Mouse (Mus musculus) G1E (cell line): ENCODE measurements around the gene Eif3b.

Experiments used
- CTCF ChIP-seq: IDR thresholded peaks from 2 replicates; pipeline ENCODE4 v1.5.1; 2012; ENCODE audit warnings: low read depth, low read length, inconsistent platforms, mixed read lengths
- GATA1 ChIP-seq: IDR thresholded peaks from 2 replicates; pipeline ENCODE4 v1.6.1; 2012; ENCODE audit warnings: borderline replicate concordance, low read length, inconsistent platforms, mixed read lengths
- POLR2AphosphoS5 ChIP-seq: IDR thresholded peaks from 2 replicates; pipeline ENCODE4 v1.6.1; 2012; ENCODE audit warnings: low read depth, low read length, inconsistent platforms; ENCODE audit not compliant: insufficient replicate concordance
- TAL1 ChIP-seq: conservative IDR thresholded peaks from 2 replicates; pipeline ENCODE4 v1.6.1; 2012; ENCODE audit warnings: low read depth, low read length, inconsistent platforms, mixed read lengths

- no peak for TF ChIP-seq CTCF
- TF ChIP-seq POLR2AphosphoS5, result no peak
- no peak for TF ChIP-seq TAL1
- no peak for TF ChIP-seq GATA1
Observed at GRCm38 (mm10) chr5:140379299-140379698, 39.8 kb upstream of the Eif3b start.
